12 mouse cellular contexts compared by ENCODE assay signal in the genomic region with DNA sequence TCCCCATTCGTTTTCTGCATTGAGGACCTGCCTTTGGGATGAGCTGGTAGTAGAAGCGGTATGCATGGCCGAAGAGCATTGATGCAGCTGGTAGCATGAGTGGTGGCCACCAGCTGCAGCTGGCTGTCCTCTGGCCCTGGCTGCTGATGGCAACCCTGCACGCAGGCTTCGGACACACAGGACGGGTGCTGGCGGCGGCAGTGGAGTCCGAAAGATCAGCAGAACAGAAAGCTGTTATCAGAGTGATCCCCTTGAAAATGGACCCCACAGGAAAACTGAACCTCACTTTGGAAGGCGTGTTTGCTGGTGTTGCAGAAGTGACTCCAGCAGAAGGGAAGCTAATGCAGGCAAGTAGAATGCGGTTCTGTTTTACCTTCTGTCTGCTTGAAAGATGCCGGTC. TPM values are rescaled to one million over a fixed set of nuclear protein-coding genes. Genes with fewer than 3 reads are reported as not detected.
DNase-seq lines count a peak whose midpoint lies in the region; ATAC-seq lines count a peak whose summit lies in the region.
"Had no signal": no experiment of that assay in that cellular context is flagged by ENCODE, and none has a peak within 500 bp of the region (broad histone marks: within the 10 kb centered on the region; RNA-seq: fewer than 3 reads in every experiment).

No protein-coding gene starts in this region.

- H3K4me3 ChIP-seq in kidney, embryonic 14.5 days (ENCODE audit: low read length): peak overlapping the region; percentile 38
- peak overlapping the region; percentile 4; the same call in 1 of the 2 replicates for H3K4me3 ChIP-seq in embryonic facial prominence, embryonic 11.5 days (ENCODE audit: low read depth, low read length)
- peak overlapping the region; percentile 44 for H3K4me3 ChIP-seq in liver, embryonic 15.5 days (replicated peaks)
- no peak overlapping the region for H3K4me3 ChIP-seq in midbrain, embryonic 15.5 days
- H3K4me3 ChIP-seq: neural tube, embryonic 13.5 days had no signal

- H3K27ac ChIP-seq in kidney, embryonic 14.5 days (ENCODE audit: low read depth, low read length): no peak overlapping the region
- no peak overlapping the region for H3K27ac ChIP-seq in embryonic facial prominence, embryonic 11.5 days (replicated peaks; ENCODE audit: low read depth, low read length)
- H3K27ac ChIP-seq in liver, embryonic 15.5 days (replicated peaks): no peak overlapping the region
- H3K27ac ChIP-seq in midbrain, embryonic 15.5 days: no peak overlapping the region
- H3K27ac ChIP-seq: neural tube, embryonic 13.5 days had no signal

- no peaks in the 10 kb centered on the region for H3K4me1 ChIP-seq in kidney, embryonic 14.5 days (ENCODE audit: control insufficient read depth, insufficient read depth, low read length)
- no peaks in the 10 kb centered on the region for H3K4me1 ChIP-seq in embryonic facial prominence, embryonic 11.5 days (ENCODE audit: control insufficient read depth, insufficient read depth, low read length)
- H3K4me1 ChIP-seq in liver, embryonic 15.5 days (replicated peaks): peaks cover 12% of the 10 kb centered on the region
- peaks cover 8% of the 10 kb centered on the region for H3K4me1 ChIP-seq in midbrain, embryonic 15.5 days

- no peak for ATAC-seq in kidney, embryonic 14.5 days (ENCODE audit: low FRiP score, low TSS enrichment)
- ATAC-seq in embryonic facial prominence, embryonic 11.5 days (replicated peaks; ENCODE audit: insufficient number of reproducible peaks, low FRiP score, low TSS enrichment, low read depth): no peak
- ATAC-seq in liver, embryonic 15.5 days (ENCODE audit: insufficient read depth): no peak
- no peak for ATAC-seq in midbrain, embryonic 15.5 days (replicated peaks)
- ATAC-seq: activated CD4-positive, CD25-positive, alpha-beta regulatory T cell, adult 4 months had no signal

- 65% methylated on average over 12 of the region's 12 CpGs for WGBS in kidney, embryonic 14.5 days
- WGBS in embryonic facial prominence, embryonic 11.5 days: 80% methylated on average over 12 of the region's 12 CpGs
- 70% methylated on average over 12 of the region's 12 CpGs for WGBS in liver, embryonic 15.5 days (ENCODE audit: insufficient replicate concordance)
- WGBS in midbrain, embryonic 15.5 days: 84% methylated on average over 12 of the region's 12 CpGs

- peaks cover 5% of the 10 kb centered on the region; the same call in 1 of the 2 replicates for H3K27me3 ChIP-seq in kidney, embryonic 14.5 days (ENCODE audit: control insufficient read depth, insufficient read depth, low read length)
- no peaks in the 10 kb centered on the region; the same call in 1 of the 2 replicates for H3K27me3 ChIP-seq in embryonic facial prominence, embryonic 11.5 days (ENCODE audit: control insufficient read depth, insufficient read depth, low read length)
- H3K27me3 ChIP-seq in liver, embryonic 15.5 days: peaks cover 9% of the 10 kb centered on the region; the same call in 1 of the 2 replicates
- H3K27me3 ChIP-seq in midbrain, embryonic 15.5 days (replicated peaks): peaks cover 16% of the 10 kb centered on the region; the same call in 1 of the 2 replicates

- H3K4me2 ChIP-seq in kidney, embryonic 14.5 days (replicated peaks; ENCODE audit: low read depth, low read length): peak overlapping the region; percentile 18
- H3K4me2 ChIP-seq in embryonic facial prominence, embryonic 11.5 days (ENCODE audit: low read depth, low read length): no peak overlapping the region; the same call in 1 of the 2 replicates
- H3K4me2 ChIP-seq in liver, embryonic 15.5 days: peak overlapping the region; percentile 38
- H3K4me2 ChIP-seq in midbrain, embryonic 15.5 days: no peak overlapping the region
- H3K4me2 ChIP-seq: neural tube, embryonic 13.5 days had no signal

- peak overlapping the region; percentile 49; the same call in 1 of the 2 replicates for H3K9ac ChIP-seq in kidney, embryonic 14.5 days (ENCODE audit: low read depth, low read length)
- no peak overlapping the region for H3K9ac ChIP-seq in embryonic facial prominence, embryonic 11.5 days (replicated peaks; ENCODE audit: low read length)
- 0 out of 2 replicates have a peak overlapping the region, but pooled peaks have one; percentile 12 for H3K9ac ChIP-seq in liver, embryonic 15.5 days
- no peak overlapping the region for H3K9ac ChIP-seq in midbrain, embryonic 15.5 days
- H3K9ac ChIP-seq: neural tube, embryonic 13.5 days had no signal

- no peaks in the 10 kb centered on the region for H3K9me3 ChIP-seq in kidney, embryonic 14.5 days (ENCODE audit: control insufficient read depth, low read length)
- H3K9me3 ChIP-seq in embryonic facial prominence, embryonic 11.5 days (replicated peaks; ENCODE audit: control insufficient read depth, low read length): no peaks in the 10 kb centered on the region
- no peaks in the 10 kb centered on the region for H3K9me3 ChIP-seq in liver, embryonic 15.5 days (replicated peaks)
- no peaks in the 10 kb centered on the region for H3K9me3 ChIP-seq in midbrain, embryonic 15.5 days
- H3K9me3 ChIP-seq: neural tube, embryonic 13.5 days had no signal

- DNase-seq in adrenal gland, adult (ENCODE audit: inconsistent age in 2 of 2, low spot score in 1 of 2): peak; percentile 38 to 73
- no peak for DNase-seq in adrenal gland, postnatal 4 days (ENCODE audit: low spot score in 2 of 2)
- no peak for DNase-seq in kidney, postnatal 14 days
- no peak for DNase-seq in embryonic facial prominence, embryonic 11.5 days (ENCODE audit: low spot score)
- DNase-seq in embryo, embryonic 9.5 days (ENCODE audit: extremely low spot score): no peak
- DNase-seq: left cerebral cortex, postnatal 4 days had no signal

- no peaks in the 10 kb centered on the region for H3K36me3 ChIP-seq in kidney, embryonic 14.5 days (ENCODE audit: control insufficient read depth, insufficient read depth, low read length)
- H3K36me3 ChIP-seq in embryonic facial prominence, embryonic 11.5 days (replicated peaks; ENCODE audit: control insufficient read depth, insufficient read depth, low read depth, low read length): no peaks in the 10 kb centered on the region
- H3K36me3 ChIP-seq in liver, embryonic 15.5 days (replicated peaks): no peaks in the 10 kb centered on the region
- H3K36me3 ChIP-seq in midbrain, embryonic 15.5 days (replicated peaks): no peaks in the 10 kb centered on the region
- H3K36me3 ChIP-seq: neural tube, embryonic 13.5 days had no signal

RNA-seq across cellular contexts. Expression of gene Rnf43, which starts 2.0 kb away (rescaled TPM):
- total RNA-seq in adrenal gland, postnatal 4 days (2021): 1 to 10 TPM; 4.4 to 5.7 TPM
- 5.9 and 10.4 TPM in 2 replicates for polyA plus RNA-seq in kidney, embryonic 14.5 days (2014; fragmentation: Nextera tagmentation; extraction: Ambion mirVana)
- 2.0 and 4.4 TPM in 2 replicates for polyA plus RNA-seq in embryonic facial prominence, embryonic 11.5 days (2014; fragmentation: Nextera tagmentation; extraction: Ambion mirVana)
- polyA plus RNA-seq in liver, embryonic 15.5 days (2015; fragmentation: Nextera tagmentation; extraction: Ambion mirVana): 5.0 and 5.6 TPM in 2 replicates
- polyA plus RNA-seq in midbrain, embryonic 15.5 days (2015; fragmentation: Nextera tagmentation; extraction: Ambion mirVana): 0.83 and 1.2 TPM in 2 replicates

RNA-seq across cellular contexts. Expression of gene Hsf5, which starts 47.6 kb away (rescaled TPM):
- total RNA-seq in adrenal gland, postnatal 4 days (2021): under 1 TPM; 0.17 TPM
- 0.23 and 0.24 TPM in 2 replicates for polyA plus RNA-seq in kidney, embryonic 14.5 days (2014; fragmentation: Nextera tagmentation; extraction: Ambion mirVana)
- 0.20 and 0.32 TPM in 2 replicates for polyA plus RNA-seq in embryonic facial prominence, embryonic 11.5 days (2014; fragmentation: Nextera tagmentation; extraction: Ambion mirVana)
- not detected in 2 replicates for polyA plus RNA-seq in liver, embryonic 15.5 days (2015; fragmentation: Nextera tagmentation; extraction: Ambion mirVana)
- 0.37 and 0.61 TPM in 2 replicates for polyA plus RNA-seq in midbrain, embryonic 15.5 days (2015; fragmentation: Nextera tagmentation; extraction: Ambion mirVana)
- total RNA-seq: common myeloid progenitor, adult 5-6 weeks had no signal

Comparison
In these comparisons a context has a peak if more than half of its experiments do, and no peak if none do; other contexts are left out.
1. DNase-seq: peak in adrenal gland, adult (2 of 2); none in adrenal gland, postnatal 4 days (0 of 2), kidney, postnatal 14 days (single experiment), embryonic facial prominence, embryonic 11.5 days (single experiment) and embryo, embryonic 9.5 days (single experiment).
2. H3K4me2 ChIP-seq: peak in kidney, embryonic 14.5 days (single experiment) and liver, embryonic 15.5 days (single experiment); none in embryonic facial prominence, embryonic 11.5 days (single experiment) and midbrain, embryonic 15.5 days (single experiment).
3. H3K9ac ChIP-seq: peak in kidney, embryonic 14.5 days (single experiment) and liver, embryonic 15.5 days (single experiment); none in embryonic facial prominence, embryonic 11.5 days (single experiment) and midbrain, embryonic 15.5 days (single experiment).